Mouse (Mus musculus) olfactory bulb, adult 2 months (tissue): ENCODE data around the gene Exd1.

Source experiments
- CTCF ChIP-seq: fragments of 200-500 bp; IDR thresholded peaks from 2 replicates; pipeline ENCODE4 v1.5.1; 2012; ENCODE audit warnings: low read depth, mild to moderate bottlenecking, low read length, moderate library complexity; ENCODE audit not compliant: insufficient read depth
- POLR2A ChIP-seq: fragments of 200-500 bp; IDR thresholded peaks from 2 replicates; pipeline ENCODE4 v1.6.1; 2012; ENCODE audit warnings: mild to moderate bottlenecking, low read depth, low read length, moderate library complexity; ENCODE audit not compliant: insufficient read depth

DNA sequence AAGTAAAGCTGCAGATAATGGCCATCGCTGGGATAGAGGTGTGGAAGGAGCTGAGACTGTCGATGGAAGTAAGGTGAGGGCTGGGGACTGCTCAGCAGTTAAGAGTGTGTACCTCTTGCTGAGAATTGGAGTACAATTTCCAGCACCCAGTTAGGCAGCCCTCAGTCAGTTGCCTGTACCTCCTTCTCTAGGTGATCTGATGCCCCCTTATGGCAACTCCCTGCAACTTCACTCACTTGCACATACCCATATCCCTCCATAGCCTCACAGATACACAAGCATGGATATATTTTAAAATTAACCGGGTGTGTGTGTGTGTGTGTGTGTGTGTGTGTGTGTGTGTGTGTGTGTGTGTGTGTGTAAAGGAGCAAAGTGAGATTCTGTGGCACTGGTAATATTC, 35.1 kb downstream of the Exd1 start:
- TF ChIP-seq CTCF: no peak
- TF ChIP-seq POLR2A: no peak
